Mouse (Mus musculus): ENCODE measurements around the gene Wdr78.

The Wdr78 gene

DNA sequence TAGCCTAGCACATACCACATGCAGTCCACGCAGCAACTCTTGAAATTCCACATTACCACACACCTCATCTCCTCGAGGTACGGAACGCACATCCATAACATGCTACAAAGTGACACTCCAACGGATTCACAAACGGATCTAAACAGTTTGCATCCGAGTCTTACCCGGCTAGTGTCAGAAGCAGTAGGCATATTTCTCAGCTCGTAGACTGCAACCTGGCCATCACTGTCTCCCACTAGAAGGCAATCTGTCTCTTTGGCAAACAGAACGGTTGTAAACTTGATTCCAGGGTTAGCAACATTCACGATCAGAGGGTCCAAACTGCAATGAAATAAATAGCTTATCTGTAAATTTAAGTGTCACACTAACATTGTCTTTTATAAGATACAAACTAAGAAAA lies 66.3 kb downstream of the Wdr78 start:
- no peak for DNase-seq

- DNase-seq, result no peak
These were observed 71.4 kb downstream of the Wdr78 start for GRCm38 (mm10) chr4:103042997-103043396.

GRCm38 (mm10) chr4:103039838-103040191 lies 74.5 kb downstream of the Wdr78 start:
- no peak for DNase-seq

- no peak for DNase-seq
These were observed 75.1 kb downstream of the Wdr78 start for GRCm38 (mm10) chr4:103039103-103039837.

GRCm38 (mm10) chr4:103028177-103029088 lies 85.9 kb downstream of the Wdr78 start:
- DNase-seq, result no peak

- DNase-seq, result no peak
These were observed 86.6 kb downstream of the Wdr78 start for GRCm38 (mm10) chr4:103027745-103028144.

GRCm38 (mm10) chr4:103026621-103027020 lies 87.7 kb downstream of the Wdr78 start, which contains the start of gene Insl5:
TSS of gene Insl5 (minus strand) at chr4:103026842.
- no peak for DNase-seq

DNA sequence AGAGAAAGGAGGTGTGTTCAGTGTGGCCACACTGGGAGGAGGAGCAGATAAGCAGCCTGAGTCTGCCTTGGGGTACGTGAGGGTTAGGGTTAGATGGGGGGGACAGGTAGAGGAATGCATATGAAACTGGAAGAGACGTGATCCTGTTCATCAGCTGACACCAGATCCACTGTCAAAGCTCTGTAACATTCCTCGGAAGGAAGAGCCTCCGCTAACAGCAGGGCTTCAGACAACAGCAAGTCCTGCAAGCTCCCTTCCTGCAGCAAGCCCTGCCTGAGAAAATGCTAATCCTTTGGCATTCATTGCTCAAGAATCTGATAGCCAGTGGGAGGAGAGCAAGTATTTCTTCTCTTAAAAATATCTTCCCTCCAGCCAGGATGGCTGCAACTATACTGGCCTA lies 100.9 kb downstream of the Wdr78 start:
- DNase-seq, result no peak

GRCm38 (mm10) chr4:103011823-103012222 lies 102.5 kb downstream of the Wdr78 start:
- no peak for DNase-seq

DNA sequence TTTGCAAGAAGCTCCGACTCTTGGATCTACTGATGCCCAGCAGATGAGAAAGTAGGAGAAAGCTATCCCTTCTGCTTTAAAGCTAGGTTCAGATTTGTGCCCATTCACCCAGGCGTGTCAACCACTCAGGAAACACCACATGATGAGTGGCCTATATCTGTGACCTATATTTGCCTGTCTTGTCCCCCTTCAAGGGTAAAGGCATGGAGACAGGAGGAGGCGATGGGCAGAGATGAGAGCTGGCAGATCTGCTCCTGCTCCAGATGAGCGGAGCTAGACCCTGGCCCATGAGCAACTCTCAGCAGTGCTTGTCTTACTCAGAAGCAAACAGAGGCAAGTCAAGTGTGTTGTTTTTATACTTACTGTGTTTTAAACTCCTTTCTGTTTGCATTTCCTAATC lies 103.6 kb downstream of the Wdr78 start:
- no peak for DNase-seq

DNA sequence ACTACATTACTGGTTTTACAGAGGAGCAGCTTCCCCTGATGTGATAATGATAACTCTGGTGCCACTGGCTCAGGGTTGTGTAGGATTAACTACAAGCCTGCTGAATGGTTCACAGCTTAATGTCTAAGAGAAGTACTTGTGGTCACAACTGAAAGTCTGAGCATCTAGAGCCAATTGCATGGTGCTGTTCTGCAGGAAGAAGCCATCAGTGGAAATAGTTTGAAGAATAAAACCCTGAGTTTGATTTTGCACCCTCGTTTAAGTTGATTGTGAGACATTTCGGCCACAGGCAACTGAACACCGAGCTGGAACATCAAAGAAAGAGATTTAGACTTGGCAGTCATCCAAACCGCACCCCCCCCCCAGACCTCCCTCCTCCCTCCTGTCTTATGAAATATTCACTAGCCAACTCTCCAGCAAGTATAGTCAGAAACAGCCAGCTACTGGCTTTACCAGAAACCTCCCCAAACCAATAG lies 107.4 kb downstream of the Wdr78 start:
- DNase-seq, result no peak

GRCm38 (mm10) chr4:103006266-103006665 lies 108.1 kb downstream of the Wdr78 start:
- no peak for DNase-seq

GRCm38 (mm10) chr4:103005190-103005945 lies 109.0 kb downstream of the Wdr78 start:
- no peak for DNase-seq

- DNase-seq, result no peak
These were observed 109.7 kb downstream of the Wdr78 start for GRCm38 (mm10) chr4:103004681-103005080.

DNA sequence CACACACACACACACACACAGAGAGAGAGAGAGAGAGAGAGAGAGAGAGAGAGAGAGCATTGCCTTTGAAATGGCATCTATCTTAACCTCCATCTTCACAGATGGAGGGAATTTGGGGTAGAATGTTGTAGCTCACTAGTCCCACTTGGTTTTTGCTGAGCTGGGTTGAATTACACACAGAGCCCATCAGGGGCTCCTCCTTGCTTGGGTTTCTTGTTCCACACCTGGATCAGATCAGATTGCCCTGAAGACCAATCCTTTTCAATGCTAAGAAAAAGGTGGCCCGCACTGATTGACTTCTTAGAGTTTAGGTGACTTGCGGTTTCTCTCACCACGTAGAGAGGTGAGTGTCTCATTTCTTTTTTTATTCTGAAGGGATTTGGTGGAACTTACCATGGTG lies 122.7 kb downstream of the Wdr78 start:
- no peak for DNase-seq

DNA sequence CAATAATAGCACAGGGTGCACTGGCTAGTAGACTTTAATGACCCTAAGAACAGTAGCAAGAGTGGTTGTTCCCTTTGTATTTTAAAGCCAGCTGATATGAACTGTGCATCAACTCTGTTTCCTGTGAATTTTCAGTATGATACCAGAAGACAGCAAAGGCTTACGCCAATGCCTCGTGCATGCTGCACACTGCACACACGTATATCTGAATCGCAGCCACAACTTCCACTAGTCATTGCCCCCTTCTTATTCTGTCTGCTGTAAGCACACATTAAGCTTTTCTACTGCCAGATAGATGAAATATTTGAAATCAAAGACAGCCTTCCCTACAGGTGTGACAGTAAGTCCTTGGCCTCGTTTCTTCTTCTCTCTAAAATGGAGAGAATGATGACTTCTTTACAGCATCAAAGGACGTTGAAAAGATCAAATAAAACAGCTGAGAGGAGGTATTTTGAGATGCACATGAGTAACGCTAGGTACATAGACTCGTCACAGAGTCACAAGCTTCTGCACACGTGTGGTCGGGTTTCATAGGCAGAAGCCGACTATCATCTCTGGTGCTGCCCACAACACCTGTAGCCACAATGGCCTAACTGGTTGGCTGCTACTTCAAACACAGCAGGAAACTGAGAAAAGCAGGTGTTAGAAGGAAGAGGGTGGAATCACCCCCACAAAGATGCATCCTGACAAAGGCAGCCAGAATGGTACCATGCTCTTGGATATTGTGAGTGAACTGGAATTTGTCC lies 123.6 kb downstream of the Wdr78 start:
- no peak for DNase-seq

GRCm38 (mm10) chr4:102990016-102990415 lies 124.3 kb downstream of the Wdr78 start:
- DNase-seq, result no peak

DNA sequence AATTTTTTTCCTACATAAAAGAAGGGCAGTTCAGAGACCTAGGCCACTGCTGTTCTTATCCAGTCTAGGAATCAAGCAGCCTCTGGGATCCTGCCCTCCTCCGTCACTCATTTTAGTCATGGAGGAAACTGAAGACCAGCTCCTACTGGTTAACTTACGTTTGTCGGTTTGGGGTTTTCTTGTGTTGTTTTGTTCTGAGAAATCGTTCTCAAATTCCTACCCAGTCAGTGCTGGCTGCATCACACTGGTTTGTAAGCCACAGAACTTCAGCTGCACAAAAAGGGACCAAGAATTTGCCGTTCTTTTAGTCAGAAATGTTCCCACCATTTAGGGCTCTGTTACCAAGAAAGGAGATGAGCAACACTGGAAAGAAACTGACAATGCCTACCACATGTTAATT lies 125.0 kb downstream of the Wdr78 start:
- DNase-seq, result no peak

DNA sequence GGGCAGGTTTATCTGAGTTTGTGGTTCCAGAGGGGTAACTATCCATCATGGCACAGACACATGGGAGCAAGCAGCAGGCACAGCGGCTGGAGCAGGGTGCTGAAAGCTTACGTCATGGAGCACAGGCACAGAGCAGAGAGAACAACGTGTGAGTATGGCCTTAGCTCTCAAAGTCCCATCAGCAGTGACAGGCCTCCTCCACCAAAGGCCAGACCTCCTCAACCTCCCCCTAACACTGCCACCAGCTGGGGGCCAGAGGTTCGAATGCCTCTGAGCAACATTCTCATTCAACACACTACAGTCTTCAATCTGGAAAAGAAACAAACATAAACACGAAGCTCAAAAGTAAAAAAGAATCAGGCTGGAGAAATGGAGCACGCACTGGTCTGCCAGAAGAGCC lies 125.8 kb downstream of the Wdr78 start:
- DNase-seq, result no peak
